Mouse (Mus musculus): Measurements from ENCODE around the gene Polr2c. TPM values are rescaled to one million over a fixed set of nuclear protein-coding genes. Genes with fewer than 3 reads are reported as not detected.

Polr2c gene
- total RNA-seq (2023), result 58.3 to 64.2 TPM (median 61.4 TPM) in 4 replicates

GRCm38 (mm10) chr8:94857346-94858173 is at the start of gene Polr2c:
Gene Polr2c (plus strand): TSS chr8:94857450.

GRCm38 (mm10) chr8:94810153-94810552 is 47.1 kb upstream of the Polr2c start, which contains the start of gene Ccl17:
Gene Ccl17 (plus strand): TSS chr8:94810453.

GRCm38 (mm10) chr8:94837662-94838574 is 19.3 kb upstream of the Polr2c start, which contains the start of the genes Coq9 and Ciapin1:
Gene Coq9 (plus strand): TSS chr8:94838321.
Gene Ciapin1 (minus strand): TSS chr8:94838358.

GRCm38 (mm10) chr8:94876197-94876730 is 19.0 kb downstream of the Polr2c start, which contains the start of gene Dok4:
Gene Dok4 (minus strand): TSS chr8:94876330.

GRCm38 (mm10) chr8:94917851-94918495 is 60.7 kb downstream of the Polr2c start, which contains the start of gene Ccdc102a:
Gene Ccdc102a (minus strand): TSS chr8:94918098.

Other genes with a start within 250 kb of the Polr2c start
- gene Arl2bp, start 190.8 kb upstream of the Polr2c start, total RNA-seq (2023), result 92.4 to 105 TPM (median 99.9 TPM) in 4 replicates
- not detected in 4 replicates for gene Pllp, start 161.2 kb upstream of the Polr2c start, total RNA-seq (2023)
- not detected in 4 replicates for gene Ccl22, start 111.9 kb upstream of the Polr2c start, total RNA-seq (2023)
- not detected in 4 replicates for gene Cx3cl1, start 85.4 kb upstream of the Polr2c start, total RNA-seq (2023)
- gene Ccl17, start 47.0 kb upstream of the Polr2c start, total RNA-seq (2023), result not detected in 4 replicates
- gene Coq9, start 19.1 kb upstream of the Polr2c start, total RNA-seq (2023), result 30.1 to 35.6 TPM (median 31.6 TPM) in 4 replicates
- 48.5 to 59.1 TPM (median 57.3 TPM) in 4 replicates for gene Ciapin1, start 19.1 kb upstream of the Polr2c start, total RNA-seq (2023)
- 2.9 to 3.8 TPM (median 3.3 TPM) in 4 replicates for gene Dok4, start 18.9 kb downstream of the Polr2c start, total RNA-seq (2023)
- gene Ccdc102a, start 60.6 kb downstream of the Polr2c start, total RNA-seq (2023), result 0.52 to 1.2 TPM (median 0.77 TPM) in 4 replicates
- gene Adgrg5, start 66.2 kb downstream of the Polr2c start, total RNA-seq (2023), result 0.55 to 1.2 TPM (median 0.99 TPM) in 4 replicates
- 4.0 to 13.3 TPM (median 7.5 TPM) in 4 replicates for gene Adgrg1, start 117.3 kb downstream of the Polr2c start, total RNA-seq (2023)
- 0.21 TPM in 1 of 4 replicates, not detected in the others for gene Adgrg3, start 160.2 kb downstream of the Polr2c start, total RNA-seq (2023)
- not detected in 4 replicates for gene Drc7, start 197.7 kb downstream of the Polr2c start, total RNA-seq (2023)
- 12.6 to 18.8 TPM (median 15.8 TPM) in 4 replicates for gene Katnb1, start 223.7 kb downstream of the Polr2c start, total RNA-seq (2023)